Mouse (Mus musculus) thymus, adult 2 months (tissue): ENCODE measurements around the gene Gm49354. TPM values are rescaled to one million over a fixed set of nuclear protein-coding genes. Genes with fewer than 3 reads are reported as not detected.

Experiments
- DNase-seq: peaks from one replicate; pipeline ENCODE4 v3.0.0; 2021
- H3K27ac ChIP-seq: fragments of 200-500 bp; 2 replicates; pipeline ENCODE4 v1.5.1; 2012; ENCODE audit warnings: low read length, control low read depth; ENCODE audit not compliant: control insufficient read depth, insufficient read depth
- H3K27me3 ChIP-seq: fragments of 200-500 bp; 2 replicates; pipeline ENCODE4 v1.6.1; 2012; ENCODE audit warnings: mild to moderate bottlenecking, low read length, moderate library complexity, mixed read lengths; ENCODE audit not compliant: control insufficient read depth, insufficient read depth
- H3K36me3 ChIP-seq: fragments of 200-500 bp; 2 replicates; pipeline ENCODE4 v1.6.1; 2012; ENCODE audit warnings: mild to moderate bottlenecking, low read length, moderate library complexity; ENCODE audit not compliant: control insufficient read depth, insufficient read depth
- H3K4me1 ChIP-seq: fragments of 200-500 bp; replicated peaks from 2 replicates; pipeline ENCODE4 v1.6.1; 2012; ENCODE audit warnings: low read length; ENCODE audit not compliant: control insufficient read depth, insufficient read depth
- H3K4me3 ChIP-seq: fragments of 200-500 bp; 2 replicates; pipeline ENCODE4 v1.5.1; 2012; ENCODE audit warnings: mild to moderate bottlenecking, low read length, control low read depth, moderate library complexity; ENCODE audit not compliant: control insufficient read depth, insufficient read depth
- CTCF ChIP-seq: fragments of 200-500 bp; IDR thresholded peaks from 2 replicates; pipeline ENCODE4 v1.5.1; 2012; ENCODE audit warnings: mild to moderate bottlenecking, control low read depth, low read length, moderate library complexity, borderline replicate concordance; ENCODE audit not compliant: control insufficient read depth, poor library complexity, insufficient read depth; ENCODE audit errors: extremely low read depth
- POLR2A ChIP-seq: fragments of 200-500 bp; IDR thresholded peaks from 2 replicates; pipeline ENCODE4 v1.6.1; 2012; ENCODE audit warnings: mild to moderate bottlenecking, low read length, control low read depth, moderate library complexity; ENCODE audit not compliant: control insufficient read depth, poor library complexity, insufficient read depth; ENCODE audit errors: extremely low read depth
- WGBS: fragments of 180-500 bp; shearing (Covaris S2); methylation state at CpG from one replicate; pipeline ENCODE4 v1.1.7; 2018; 5-methylcytosine and 5-hydroxymethylcytosine counted together
- polyA plus RNA-seq: library from polyadenylated mRNA; depleted of rRNA; stranded (reverse); fragments of >200 nt; gene quantifications from 2 replicates; pipeline ENCODE4 v1.2.3, GENCODE M21; 2012

Gene Gm49354
- polyA plus RNA-seq, 1 experiment = not detected

GRCm38 (mm10) chr13:59770164-59770562 lies 11.9 kb downstream of the Gm49354 start:
- 1% methylated on average over 28 of the region's 28 CpGs for WGBS
- Histone ChIP-seq H3K4me3 (peak overlapping the region; percentile 75), H3K36me3 (peaks cover 8% of the 10 kb centered on the region), H3K27me3 (no peaks in the 10 kb centered on the region), H3K27ac (peak overlapping the region; percentile 94), H3K4me1 (peaks cover 12% of the 10 kb centered on the region)
- peak; percentile 85 for DNase-seq
- TF ChIP-seq POLR2A = no peak
- TF ChIP-seq CTCF = 0 out of 2 replicates have a peak, but pooled peaks have one; percentile 37

- TF ChIP-seq CTCF (0 out of 2 replicates have a peak, but pooled peaks have one; percentile 2), POLR2A (peak; percentile 71)
These were observed 12.5 kb downstream of the Gm49354 start, which contains the start of gene Isca1 for GRCm38 (mm10) chr13:59769296-59770163. TSS of gene Isca1 (minus strand) at chr13:59769810.

GRCm38 (mm10) chr13:59768531-59768930 lies 13.5 kb downstream of the Gm49354 start:
- Histone ChIP-seq H3K27ac (no peak overlapping the region), H3K36me3 (peaks cover 3% of the 10 kb centered on the region; the same call in 1 of the 2 replicates), H3K4me1 (peaks cover 12% of the 10 kb centered on the region), H3K27me3 (no peaks in the 10 kb centered on the region), H3K4me3 (no peak overlapping the region)
- no peak for TF ChIP-seq CTCF
- no peak for TF ChIP-seq POLR2A
- WGBS = 57% methylated on average over 13 of the region's 13 CpGs
- no peak for DNase-seq

More at GRCm38 (mm10) chr13:59769296-59770163, 12.5 kb downstream of the Gm49354 start, which contains the start of gene Isca1:
- H3K27ac ChIP-seq = peak within 1 kb of the TSS; percentile 94
- under 1% methylated on average over 91 of the region's 91 CpGs for WGBS
- H3K27me3 ChIP-seq = no peaks in the 10 kb centered on the region
- H3K4me1 ChIP-seq = peaks cover 12% of the 10 kb centered on the region
- H3K36me3 ChIP-seq = peaks cover 3% of the 10 kb centered on the region; the same call in 1 of the 2 replicates
- DNase-seq = peak; percentile 99
- H3K4me3 ChIP-seq = peak within 1 kb of the TSS; percentile 75

GRCm38 (mm10) chr13:59766786-59767515 lies 15.1 kb downstream of the Gm49354 start:
- 85% methylated on average over 11 of the region's 11 CpGs for WGBS
- no peak overlapping the region for H3K4me3 ChIP-seq
- TF ChIP-seq POLR2A (no peak), CTCF (no peak)
- no peaks in the 10 kb centered on the region for H3K36me3 ChIP-seq
- no peak overlapping the region for H3K27ac ChIP-seq
- DNase-seq = no peak
- no peaks in the 10 kb centered on the region for H3K27me3 ChIP-seq
- H3K4me1 ChIP-seq = peaks cover 12% of the 10 kb centered on the region

- DNase-seq = no peak
- TF ChIP-seq POLR2A = no peak
- no peak for TF ChIP-seq CTCF
- Histone ChIP-seq H3K36me3 (peaks cover 7% of the 10 kb centered on the region), H3K27ac (no peak overlapping the region), H3K27me3 (no peaks in the 10 kb centered on the region), H3K4me3 (no peak overlapping the region), H3K4me1 (no peaks in the 10 kb centered on the region)
- WGBS = 95% methylated on average over 7 of the region's 7 CpGs
These were observed 19.3 kb downstream of the Gm49354 start for GRCm38 (mm10) chr13:59762791-59763190.

GRCm38 (mm10) chr13:59756906-59757305 lies 25.1 kb downstream of the Gm49354 start:
- H3K27ac ChIP-seq = no peak overlapping the region
- no peak for TF ChIP-seq CTCF
- TF ChIP-seq POLR2A = no peak
- WGBS = 95% methylated on average over 7 of the region's 7 CpGs
- no peak for DNase-seq
- H3K4me3 ChIP-seq = no peak overlapping the region
- H3K4me1 ChIP-seq = no peaks in the 10 kb centered on the region
- no peaks in the 10 kb centered on the region for H3K27me3 ChIP-seq
- H3K36me3 ChIP-seq = peaks cover 15% of the 10 kb centered on the region
